Mouse (Mus musculus): Measurements from ENCODE around the gene Grik2.

Gene Grik2

GRCm38 (mm10) chr10:49788381-49788906 is at the start of gene Grik2:
Grik2 (minus strand) TSS chr10:49788766.
- no peak for DNase-seq (ENCODE audit: low read depth, low spot score)

- peak; percentile 30 for DNase-seq (ENCODE audit: low read depth, low spot score)
Measured at GRCm38 (mm10) chr10:49834392-49834791, 45.8 kb upstream of the Grik2 start.

- no peak for DNase-seq (ENCODE audit: low read depth, low spot score)
Measured at GRCm38 (mm10) chr10:49807276-49807675, 18.7 kb upstream of the Grik2 start.

- no peak for DNase-seq (ENCODE audit: low read depth, low spot score)
Measured at GRCm38 (mm10) chr10:49801001-49801400, 12.4 kb upstream of the Grik2 start.

- DNase-seq (ENCODE audit: low read depth, low spot score), result no peak
Measured at GRCm38 (mm10) chr10:49794129-49794528, 5.6 kb upstream of the Grik2 start.

GRCm38 (mm10) chr10:49790326-49790725 is 1.8 kb upstream of the Grik2 start:
- DNase-seq (ENCODE audit: low read depth, low spot score), result no peak

- DNase-seq (ENCODE audit: low read depth, low spot score), result no peak
Measured at GRCm38 (mm10) chr10:49789711-49790110, 1.1 kb upstream of the Grik2 start.

- no peak for DNase-seq (ENCODE audit: low read depth, low spot score)
Measured at GRCm38 (mm10) chr10:49788914-49789313, 348 bp upstream of the Grik2 start.

GRCm38 (mm10) chr10:49786630-49787029 is 1.9 kb downstream of the Grik2 start:
- no peak for DNase-seq (ENCODE audit: low read depth, low spot score)

GRCm38 (mm10) chr10:49785477-49785876 is 3.1 kb downstream of the Grik2 start:
- peak; percentile 9 for DNase-seq (ENCODE audit: low read depth, low spot score)

GRCm38 (mm10) chr10:49784831-49785230 is 3.7 kb downstream of the Grik2 start:
- no peak for DNase-seq (ENCODE audit: low read depth, low spot score)

GRCm38 (mm10) chr10:49782741-49783691 is 5.5 kb downstream of the Grik2 start:
- DNase-seq (ENCODE audit: low read depth, low spot score), result no peak

- no peak for DNase-seq (ENCODE audit: low read depth, low spot score)
Measured at GRCm38 (mm10) chr10:49782061-49782460, 6.5 kb downstream of the Grik2 start.

GRCm38 (mm10) chr10:49780430-49780829 is 8.1 kb downstream of the Grik2 start:
- no peak for DNase-seq (ENCODE audit: low read depth, low spot score)

GRCm38 (mm10) chr10:49768897-49769296 is 19.7 kb downstream of the Grik2 start:
- no peak for DNase-seq (ENCODE audit: low read depth, low spot score)

GRCm38 (mm10) chr10:49767556-49767955 is 21.0 kb downstream of the Grik2 start:
- DNase-seq (ENCODE audit: low read depth, low spot score), result no peak

- DNase-seq (ENCODE audit: low read depth, low spot score), result no peak
Measured at GRCm38 (mm10) chr10:49762607-49763006, 26.0 kb downstream of the Grik2 start.

GRCm38 (mm10) chr10:49751769-49752168 is 36.8 kb downstream of the Grik2 start:
- DNase-seq (ENCODE audit: low read depth, low spot score), result no peak

- no peak for DNase-seq (ENCODE audit: low read depth, low spot score)
Measured at GRCm38 (mm10) chr10:49731841-49732240, 56.7 kb downstream of the Grik2 start.

GRCm38 (mm10) chr10:49723706-49724105 is 64.9 kb downstream of the Grik2 start:
- DNase-seq (ENCODE audit: low read depth, low spot score), result no peak

- no peak for DNase-seq (ENCODE audit: low read depth, low spot score)
Measured at GRCm38 (mm10) chr10:49716856-49717255, 71.7 kb downstream of the Grik2 start.

GRCm38 (mm10) chr10:49709748-49710147 is 78.8 kb downstream of the Grik2 start:
- DNase-seq (ENCODE audit: low read depth, low spot score), result no peak

GRCm38 (mm10) chr10:49704446-49704845 is 84.1 kb downstream of the Grik2 start:
- DNase-seq (ENCODE audit: low read depth, low spot score), result no peak

Measured in A20 (cell line).